Mouse (Mus musculus) adrenal gland, postnatal 4 days (tissue): Measurements from ENCODE around the gene Cebpb. TPM values are rescaled to one million over a fixed set of nuclear protein-coding genes. Genes with fewer than 3 reads are reported as not detected.

ENCODE experiments used
- DNase-seq, 2 experiments: peaks; one replicate each; pipeline ENCODE4 v3.0.0; 2021 to 2022; ENCODE audit warnings: low spot score in 2 of 2, mixed read lengths in 2 of 2
- microRNA-seq: library from miRNA; unstranded; fragments of <30 nt; microRNA quantifications from one replicate; pipeline ENCODE4 v1.2.0, GENCODE M21; 2021
- total RNA-seq, 2 experiments: library from RNA; stranded (reverse); gene quantifications; 2 replicates each; pipeline ENCODE4 v1.2.3; 2021

The Cebpb gene
- total RNA-seq, 2 experiments from 2014 or later, result 229 to 255 TPM

GRCm38 (mm10) chr2:167721159-167721882, 32.6 kb downstream of the Cebpb start:
- no peak for DNase-seq

DNA sequence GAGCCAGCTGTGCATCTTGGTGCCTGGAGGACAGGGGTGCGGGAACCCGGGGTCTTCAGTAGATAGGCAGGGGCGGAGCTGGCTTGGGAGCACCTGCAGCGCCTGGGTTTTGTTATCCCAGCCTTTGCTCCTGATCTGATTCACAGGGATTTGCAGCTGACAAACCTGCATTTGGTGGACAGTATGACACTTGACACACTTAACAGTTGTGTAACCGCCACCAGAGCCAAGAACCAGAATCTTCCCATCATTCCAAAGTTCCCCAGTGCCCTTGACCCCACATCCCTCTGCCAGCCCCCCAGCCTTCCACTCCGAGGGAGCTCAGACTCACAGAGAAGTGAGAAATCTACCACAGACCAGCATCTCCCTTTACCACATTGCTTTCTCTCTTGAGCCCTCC, 33.8 kb downstream of the Cebpb start:
- DNase-seq, result no peak

DNA sequence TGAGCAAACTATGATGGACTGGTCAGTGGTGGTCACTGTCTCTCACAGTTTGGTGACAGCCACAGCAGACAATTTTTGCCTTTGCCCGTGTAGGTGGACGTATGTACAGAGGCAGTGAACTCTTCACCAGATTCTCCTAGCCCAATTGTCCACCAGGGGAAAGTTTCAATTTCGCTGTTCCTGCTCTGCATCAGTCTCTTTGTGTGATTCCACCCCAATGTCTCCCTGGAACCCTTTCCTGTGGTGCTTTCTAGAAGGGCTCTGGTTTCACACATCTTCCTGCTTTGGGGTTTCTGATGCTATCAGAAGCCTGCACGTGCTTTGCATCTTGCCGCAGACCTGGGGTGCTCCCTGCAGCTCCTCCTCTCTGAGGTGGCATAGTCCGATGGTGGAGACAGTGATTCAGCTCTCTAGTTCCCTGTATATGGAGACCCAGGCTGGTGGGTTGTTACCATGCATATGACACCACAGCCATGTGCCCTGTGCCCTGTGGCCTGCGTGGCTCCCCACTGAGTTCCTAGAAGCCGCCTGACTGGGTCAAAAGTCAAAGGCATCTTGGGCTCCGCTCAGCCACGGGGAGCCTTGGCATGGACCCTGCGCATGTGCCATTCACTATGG, 35.0 kb downstream of the Cebpb start:
- DNase-seq, result no peak

GRCm38 (mm10) chr2:167725879-167726278, 37.2 kb downstream of the Cebpb start:
- DNase-seq, result no peak

- DNase-seq, result no peak
Observed at GRCm38 (mm10) chr2:167727161-167727560, 38.4 kb downstream of the Cebpb start.

DNA sequence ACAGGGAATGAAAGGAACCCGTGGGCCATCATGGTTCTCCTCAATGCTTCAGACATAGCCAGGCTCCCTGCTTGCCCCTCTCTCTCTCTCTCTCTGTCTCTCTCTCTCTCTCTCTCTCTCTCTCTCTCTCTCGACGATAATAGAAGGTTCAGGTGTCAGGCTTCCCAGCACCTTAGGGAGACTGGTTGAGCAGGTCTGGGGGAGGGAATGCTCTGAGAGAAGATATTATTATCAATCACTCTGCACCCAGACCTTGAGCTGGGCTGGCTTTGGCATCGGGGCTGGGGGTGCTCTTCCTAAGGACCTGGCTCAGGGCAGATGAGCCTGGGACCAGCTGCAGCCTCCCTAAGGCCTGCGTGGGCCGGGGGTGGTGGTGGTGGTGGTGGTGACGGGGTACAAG, 41.3 kb downstream of the Cebpb start:
- no peak for DNase-seq

DNA sequence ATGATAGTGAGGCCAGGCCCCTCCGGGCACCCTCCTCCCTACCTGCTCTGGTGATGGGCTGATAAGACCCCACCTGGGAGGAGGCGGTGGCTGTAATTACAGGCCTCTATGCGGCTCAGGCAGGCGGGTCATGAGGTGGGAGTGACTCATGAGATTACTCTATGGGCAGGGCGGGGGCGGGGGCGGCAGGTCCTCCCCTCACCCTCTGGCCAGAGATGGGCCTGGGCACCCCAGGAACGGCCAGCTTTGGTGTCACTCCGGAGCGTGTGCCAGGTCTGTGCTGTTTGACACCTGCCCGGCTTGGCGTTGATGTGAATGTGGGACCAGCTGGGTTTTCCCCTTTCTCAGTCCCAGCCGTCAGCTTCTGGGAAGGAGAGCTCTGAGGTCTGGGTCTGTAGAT, 42.4 kb downstream of the Cebpb start:
- no peak for DNase-seq

GRCm38 (mm10) chr2:167734861-167735260, 46.1 kb downstream of the Cebpb start:
- no peak for DNase-seq

DNA sequence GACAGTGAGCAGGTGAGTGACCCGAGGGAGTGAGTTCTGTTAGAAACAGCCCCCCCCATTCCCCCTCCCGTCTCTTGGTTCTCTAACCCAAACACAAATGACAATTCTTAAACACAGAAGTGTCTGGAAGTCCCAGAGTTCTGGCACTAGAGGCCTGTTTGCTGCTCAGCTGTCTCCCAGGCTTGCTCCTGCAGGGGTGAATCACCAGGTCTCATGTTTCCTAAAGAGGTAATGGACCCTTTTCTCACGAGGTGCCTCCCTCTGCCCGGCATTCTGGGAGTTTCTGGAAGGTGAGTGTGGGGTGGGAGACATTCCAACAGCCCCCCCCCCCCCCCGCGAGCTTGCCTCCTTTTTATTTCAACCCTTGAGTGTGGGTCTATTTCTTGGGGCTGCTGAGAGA, 50.3 kb downstream of the Cebpb start:
- DNase-seq, result no peak

Small RNAs within 50 kb of the gene (microRNA-seq; reads per million reads assigned to microRNA genes)
- not detected for gene Gm22355

Other genes starting within 250 kb of the Cebpb start
- 10 to 100 TPM; 65.0 to 66.6 TPM for gene Rnf114, start 196.3 kb upstream of the Cebpb start, total RNA-seq
- 10 to 100 TPM; 33.9 TPM for gene Spata2, start 196.0 kb upstream of the Cebpb start, total RNA-seq
- gene Snai1, start 150.7 kb upstream of the Cebpb start, total RNA-seq, result 10 to 100 TPM; 13.2 to 14.8 TPM
- 100 to 1,000 TPM; 194 to 200 TPM for gene Ube2v1, start 56.8 kb upstream of the Cebpb start, total RNA-seq
- 10 to 100 TPM; 18.2 to 23.0 TPM for gene Gm20431, start 27.4 kb upstream of the Cebpb start, total RNA-seq
- gene Tmem189, start 907 bp downstream of the Cebpb start, total RNA-seq, result 10 to 100 TPM; 32.9 to 35.4 TPM
- 10 to 100 TPM; 49.4 to 58.7 TPM for gene Ptpn1, start 243.1 kb downstream of the Cebpb start, total RNA-seq